Mouse (Mus musculus) c-Kit-negative CD71-positive TER-119-positive erythroid progenitor cells, embryonic 14.5 days (primary cell): ENCODE measurements around the gene Pcgf2.
"Not testable (repeated sequence)": the region's sequence is repeated elsewhere in the genome, so short reads cannot be mapped to it uniquely, and the experiment has no call there.

Experiments
- DNase-seq: peaks from one replicate; pipeline ENCODE4 v3.0.0-alpha.2; 2013; ENCODE audit warnings: low read depth, low spot score

The Pcgf2 gene

GRCm38 (mm10) chr11:97717369-97718280 lies 17.3 kb upstream of the Pcgf2 start:
- DNase-seq: no peak

GRCm38 (mm10) chr11:97716021-97716420 lies 15.7 kb upstream of the Pcgf2 start:
- no peak for DNase-seq

DNA sequence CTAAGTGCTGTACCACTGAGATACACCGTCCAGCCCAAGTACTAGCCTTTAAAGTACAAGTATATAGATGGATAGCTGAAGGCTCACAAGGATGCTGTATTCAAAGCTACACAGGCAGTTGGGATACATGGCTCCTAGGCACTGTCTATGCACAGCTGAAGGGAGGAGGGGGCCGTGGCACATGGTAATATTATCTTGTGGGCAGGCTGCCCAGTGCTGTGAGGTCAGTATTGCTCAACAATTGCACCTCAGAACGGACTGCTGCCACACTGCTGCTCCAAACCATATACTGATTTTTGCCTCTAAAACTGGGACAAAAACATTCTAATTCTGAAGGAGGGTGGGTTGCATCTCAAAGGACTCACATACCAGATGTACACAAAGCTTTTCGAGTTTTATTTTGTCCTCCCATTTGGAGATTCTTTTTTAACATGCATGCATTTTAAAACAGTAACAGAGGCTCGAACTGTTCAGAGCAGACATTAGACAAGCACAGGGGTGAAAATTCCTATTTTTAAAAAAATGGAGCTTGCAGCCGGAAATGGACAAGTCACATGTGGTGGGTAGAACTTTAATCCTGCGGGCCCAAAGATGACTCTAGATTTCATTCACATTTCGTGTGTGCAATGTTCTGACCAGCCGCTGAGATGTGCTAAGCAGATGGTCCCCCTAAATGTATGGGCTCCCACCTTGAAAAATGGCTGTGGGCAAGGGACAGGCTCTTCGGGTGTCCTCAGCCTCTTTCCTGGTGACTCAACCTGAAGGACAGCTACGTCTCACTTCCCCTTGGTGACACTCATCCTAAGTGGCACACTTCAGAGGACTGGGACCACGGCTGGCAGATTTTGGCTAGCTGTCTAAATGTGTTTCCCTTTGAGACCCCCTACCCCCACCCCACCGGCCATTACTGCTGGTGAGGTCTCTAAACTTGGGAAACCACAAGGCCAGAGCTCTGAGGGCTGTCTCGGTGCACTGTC lies 14.8 kb upstream of the Pcgf2 start:
- DNase-seq: no peak

GRCm38 (mm10) chr11:97714356-97714755 lies 14.1 kb upstream of the Pcgf2 start:
- no peak for DNase-seq

DNA sequence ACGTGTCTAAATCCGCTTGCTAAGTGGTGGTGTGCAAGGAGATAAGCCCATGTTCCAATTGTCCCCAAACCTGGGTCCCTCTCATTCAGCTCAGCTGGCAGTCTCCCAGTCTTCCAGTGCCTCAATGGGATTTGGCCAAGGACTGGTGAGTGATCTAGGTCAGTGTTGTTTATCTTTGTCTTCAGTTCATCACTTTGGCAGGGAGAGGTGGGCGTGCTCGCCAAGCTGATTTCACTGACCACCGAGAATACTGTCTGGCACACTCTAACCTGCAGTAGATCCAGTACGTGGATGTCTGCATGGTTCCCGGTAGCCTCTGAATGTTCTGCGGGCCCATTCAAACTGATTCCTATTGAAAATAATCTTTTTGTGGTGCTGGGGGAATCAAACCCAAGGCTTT lies 13.6 kb upstream of the Pcgf2 start:
- no peak for DNase-seq

DNA sequence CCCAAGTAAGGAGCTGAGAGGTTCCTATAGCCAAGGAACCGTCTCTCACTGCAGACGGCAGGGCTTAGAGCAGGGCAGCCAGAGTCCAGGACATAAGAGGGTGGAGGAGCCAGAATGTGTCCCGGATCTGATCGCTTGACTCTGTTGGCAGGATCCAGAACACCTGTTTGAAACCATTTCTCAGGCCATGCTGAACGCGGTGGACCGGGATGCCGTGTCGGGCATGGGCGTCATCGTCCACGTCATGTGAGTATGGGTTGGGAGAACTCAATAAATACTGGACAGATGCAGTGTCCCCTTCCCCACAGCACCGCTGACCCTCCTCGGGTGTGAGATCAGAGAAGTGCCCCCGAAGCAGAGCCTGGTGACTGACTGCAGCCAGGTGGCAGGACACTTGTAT lies 12.0 kb upstream of the Pcgf2 start:
- no peak for DNase-seq

- no peak for DNase-seq
Measured at GRCm38 (mm10) chr11:97711200-97711900, 11.1 kb upstream of the Pcgf2 start.

DNA sequence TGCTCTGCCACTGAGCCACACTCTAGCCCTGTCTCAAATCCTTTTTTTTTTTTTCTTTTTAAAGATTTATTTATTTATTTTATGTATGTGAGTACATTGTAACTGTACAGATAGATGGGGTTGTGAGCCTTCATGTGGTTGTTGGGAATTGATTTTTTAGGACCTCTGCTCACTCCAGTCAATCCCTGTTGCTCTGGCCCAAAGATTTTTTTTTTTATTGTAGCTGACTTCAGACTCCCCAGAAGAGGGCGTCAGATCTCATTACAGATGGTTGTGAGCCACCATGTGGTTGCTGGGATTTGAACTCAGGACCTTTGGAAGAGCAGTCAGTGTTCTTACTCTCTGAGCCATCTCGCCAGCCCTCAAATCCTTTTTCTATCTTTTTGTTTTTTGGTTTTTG lies 9.8 kb upstream of the Pcgf2 start:
- DNase-seq: not testable (repeated sequence)

GRCm38 (mm10) chr11:97703039-97703826 lies 2.9 kb upstream of the Pcgf2 start, which contains the start of gene Psmb3:
Gene Psmb3, plus strand, starts transcription at chr11:97703399.
- peak; percentile 99 for DNase-seq

- DNase-seq: peak; percentile 32
Measured at GRCm38 (mm10) chr11:97702393-97702745, 2.1 kb upstream of the Pcgf2 start.

- no peak for DNase-seq
Measured at GRCm38 (mm10) chr11:97701581-97702392, 1.5 kb upstream of the Pcgf2 start.

GRCm38 (mm10) chr11:97700746-97701580 lies 666 bp upstream of the Pcgf2 start:
- DNase-seq: no peak

DNA sequence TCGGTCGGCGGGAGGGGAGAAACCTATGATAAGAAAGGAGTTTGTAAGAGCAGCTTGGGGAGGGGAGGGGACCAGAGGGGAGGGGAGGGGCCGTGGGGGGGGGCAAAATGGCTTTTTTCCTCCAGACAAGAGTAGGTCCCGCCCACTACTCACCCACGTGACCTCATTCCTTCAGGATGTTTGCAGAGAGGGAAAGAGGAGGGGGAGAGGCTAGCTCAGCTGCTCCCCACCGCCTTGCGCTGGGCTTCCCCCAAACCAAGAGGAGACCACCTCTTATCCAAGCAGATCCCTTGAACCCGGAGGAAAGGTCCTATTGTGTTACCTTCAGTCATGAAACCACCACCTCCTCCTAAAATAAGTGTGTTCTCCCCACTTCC lies 683 bp downstream of the Pcgf2 start:
- no peak for DNase-seq

DNA sequence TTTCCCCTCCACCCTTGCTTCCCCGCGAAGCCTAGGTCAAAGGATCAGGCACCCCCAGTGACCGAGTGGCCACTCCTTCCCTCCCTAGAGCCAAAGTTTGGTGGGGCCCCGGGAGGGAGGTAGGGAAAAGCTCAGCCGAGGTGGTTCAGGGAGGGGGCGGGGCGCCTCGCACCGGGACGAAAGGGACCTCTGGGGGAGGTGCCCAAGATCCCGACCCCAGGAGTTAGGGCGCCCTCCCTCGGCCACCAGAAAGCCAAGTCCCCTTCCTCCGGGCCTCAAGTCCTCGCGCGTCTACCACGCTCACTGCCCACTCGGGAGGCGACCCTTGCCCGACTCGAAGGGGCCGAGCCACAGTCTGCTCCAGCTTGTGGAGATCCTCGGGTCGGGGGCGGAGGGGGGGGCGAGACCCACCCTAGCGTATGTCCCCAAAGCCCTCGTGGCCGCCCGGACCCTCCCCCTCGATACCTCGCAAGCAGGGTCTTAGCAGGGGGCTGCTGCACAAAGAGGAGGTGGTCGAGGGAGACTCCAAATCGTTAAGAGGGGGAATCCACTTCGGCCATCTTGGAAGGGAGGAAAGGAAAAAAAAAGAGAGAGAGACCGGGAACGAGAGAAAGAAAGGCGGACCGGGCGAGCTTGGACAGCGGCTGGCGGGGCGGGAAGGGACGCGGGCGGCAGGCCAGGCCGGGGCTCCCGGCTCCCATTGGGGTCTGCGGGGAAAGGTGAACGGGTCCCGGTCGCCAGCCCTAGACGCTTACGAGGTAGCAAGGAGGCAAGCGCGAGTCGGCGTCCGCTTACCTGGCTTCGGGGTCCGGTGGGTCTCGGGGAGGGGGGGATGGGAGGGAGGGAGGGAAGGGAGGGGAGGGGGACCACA lies 1.3 kb downstream of the Pcgf2 start:
- no peak for DNase-seq

DNA sequence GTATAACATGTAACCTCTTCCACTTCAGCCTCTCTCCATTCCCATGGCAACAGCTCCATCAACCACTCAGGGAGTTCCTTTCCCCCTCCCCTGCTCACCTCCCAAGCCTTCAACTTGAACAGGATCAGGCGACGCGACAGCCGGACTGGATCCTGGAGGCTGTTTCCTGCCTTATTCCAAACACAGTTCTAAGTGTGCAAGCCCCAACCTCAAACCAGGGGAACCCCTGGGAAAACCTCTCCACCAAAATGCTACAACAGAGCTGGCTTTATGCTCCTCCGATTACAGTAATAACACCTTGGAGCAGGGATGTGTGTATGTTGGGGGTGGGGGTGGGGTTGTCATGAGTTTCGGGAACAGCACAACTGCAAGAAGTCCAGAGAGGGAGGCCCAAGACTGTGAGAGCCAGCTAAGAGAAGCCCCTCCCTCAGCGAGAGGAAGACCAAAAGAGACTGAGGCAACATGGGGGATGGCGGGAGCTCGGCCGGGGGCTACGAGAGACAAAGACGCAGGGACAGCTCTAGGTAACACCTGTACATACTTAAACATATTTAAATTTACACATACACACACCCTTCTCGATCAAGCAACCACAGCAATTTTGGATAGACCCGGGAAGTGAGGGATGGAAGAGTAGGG lies 2.3 kb downstream of the Pcgf2 start:
- DNase-seq: no peak

GRCm38 (mm10) chr11:97697199-97697890 lies 3.0 kb downstream of the Pcgf2 start:
- DNase-seq: no peak

GRCm38 (mm10) chr11:97696669-97697068 lies 3.6 kb downstream of the Pcgf2 start:
- DNase-seq: no peak
